Mouse (Mus musculus): Measurements from ENCODE around the gene Cdca4.

GRCm38 (mm10) chr12:112819057-112819662, 10.1 kb downstream of the Cdca4 start:
- TF ChIP-seq POLR2A (IDR thresholded peaks at IDR 0.05; ENCODE audit: low read depth, low read length) (no peak), CTCF (IDR thresholded peaks at IDR 0.05; ENCODE audit: extremely low read depth, insufficient read length, insufficient replicate concordance, low read depth, low read length) (no peak)
